Mouse (Mus musculus) liver, postnatal 0 days (tissue): ENCODE measurements around the gene Miip. TPM values are rescaled to one million over a fixed set of nuclear protein-coding genes. Genes with fewer than 3 reads are reported as not detected.
A peak's percentile ranks its signal among the peaks of the same experiment; 100 is the strongest.
"Not testable (repeated sequence)": the region's sequence is repeated elsewhere in the genome, so short reads cannot be mapped to it uniquely, and the experiment has no call there.

ENCODE experiments used
- ATAC-seq: fragments of 200-750 bp; cut with Nextera tagmentation; 2 replicates; pipeline ENCODE4 v1.8.0; 2017; ENCODE audit warnings: mild to moderate bottlenecking, moderate library complexity
- DNase-seq: peaks from one replicate; pipeline ENCODE4 v3.0.0-alpha.2; 2016
- H3K27ac ChIP-seq: fragments of 300-500 bp; sonication (generic); 2 replicates; pipeline ENCODE4 v1.5.1; 2014; ENCODE audit warnings: antibody characterized with exemption, moderate library complexity, mild to moderate bottlenecking, low read depth
- H3K27me3 ChIP-seq: fragments of 300-500 bp; sonication (generic); 2 replicates; pipeline ENCODE4 v1.6.1; 2014; ENCODE audit warnings: low read length, control low read depth, mixed read lengths; ENCODE audit not compliant: insufficient read depth
- H3K36me3 ChIP-seq: fragments of 300-500 bp; sonication (generic); replicated peaks from 2 replicates; pipeline ENCODE4 v1.6.1; 2014; ENCODE audit warnings: mild to moderate bottlenecking, control low read depth, low read length, moderate library complexity, mixed read lengths; ENCODE audit not compliant: insufficient read depth
- H3K4me1 ChIP-seq: fragments of 300-500 bp; sonication (generic); 2 replicates; pipeline ENCODE4 v1.6.1; 2014; ENCODE audit warnings: antibody characterized with exemption, mild to moderate bottlenecking, control low read depth; ENCODE audit not compliant: insufficient read depth
- H3K4me2 ChIP-seq: fragments of 300-500 bp; sonication (generic); 2 replicates; pipeline ENCODE4 v1.6.1; 2014; ENCODE audit warnings: low read depth, mild to moderate bottlenecking, low read length, moderate library complexity, mixed read lengths
- H3K4me3 ChIP-seq: fragments of 300-500 bp; sonication (generic); 2 replicates; pipeline ENCODE4 v1.5.1; 2014; ENCODE audit warnings: low read depth, low read length
- H3K9ac ChIP-seq: fragments of 300-500 bp; sonication (generic); replicated peaks from 2 replicates; pipeline ENCODE4 v1.6.1; 2014; ENCODE audit warnings: mild to moderate bottlenecking, moderate library complexity
- H3K9me3 ChIP-seq: fragments of 300-500 bp; sonication (generic); 2 replicates; pipeline ENCODE4 v1.6.1; 2016; ENCODE audit warnings: mild to moderate bottlenecking, control low read depth, low read length, mixed read lengths
- CTCF ChIP-seq: sonication (generic); IDR thresholded peaks from 2 replicates; pipeline ENCODE4 v1.5.1; 2016; ENCODE audit warnings: antibody characterized with exemption, low read depth
- EP300 ChIP-seq: IDR thresholded peaks from 2 replicates; pipeline ENCODE4 v1.6.1; 2016; ENCODE audit warnings: antibody characterized with exemption, low read depth, mild to moderate bottlenecking
- WGBS: fragments of 180-500 bp; shearing (Covaris S2); extraction: QIAGEN DNeasy Blood & Tissue Kit; methylation state at CpG from one replicate; pipeline ENCODE4 v1.1.7; 2014; ENCODE audit not compliant: insufficient replicate concordance; 5-methylcytosine and 5-hydroxymethylcytosine counted together
- polyA plus RNA-seq: library from polyadenylated mRNA; unstranded; fragments of >200 nt; fragmentation: Nextera tagmentation; extraction: Ambion mirVana; gene quantifications from 2 replicates; pipeline ENCODE4 v1.2.1, GENCODE M21; 2015

The Miip gene
- polyA plus RNA-seq, 1 experiment from 2014 or later, result 17.5 TPM

- 86% methylated on average over 4 of the region's 4 CpGs for WGBS
- no peak for DNase-seq
- Histone ChIP-seq H3K36me3 (peaks cover 23% of the 10 kb centered on the region), H3K4me1 (no peaks in the 10 kb centered on the region), H3K27me3 (no peaks in the 10 kb centered on the region), H3K4me3 (no peak overlapping the region), H3K9ac (no peak overlapping the region), H3K9me3 (peaks cover 36% of the 10 kb centered on the region), H3K4me2 (no peak overlapping the region), H3K27ac (no peak overlapping the region)
- no peak for TF ChIP-seq EP300
- no peak for TF ChIP-seq CTCF
- no peak for ATAC-seq
Observed at GRCm38 (mm10) chr4:147824389-147824788, 44.2 kb downstream of the Miip start.

- H3K27ac ChIP-seq, DNase-seq, H3K9ac ChIP-seq, H3K4me3 ChIP-seq, H3K4me2 ChIP-seq, ATAC-seq, H3K27me3 ChIP-seq, H3K4me1 ChIP-seq, H3K36me3 ChIP-seq: not testable (repeated sequence)
- 0 out of 2 replicates have a peak, but pooled peaks have one; percentile 11 for TF ChIP-seq CTCF
- peaks cover 30% of the 10 kb centered on the region for H3K9me3 ChIP-seq
- WGBS, result 79% methylated on average over 3 of the region's 3 CpGs
Observed at GRCm38 (mm10) chr4:147821414-147821813, 47.2 kb downstream of the Miip start.

- H3K27me3 ChIP-seq, H3K4me1 ChIP-seq, H3K4me2 ChIP-seq, ATAC-seq, H3K36me3 ChIP-seq, H3K27ac ChIP-seq, H3K4me3 ChIP-seq, H3K9ac ChIP-seq, DNase-seq: not testable (repeated sequence)
- WGBS, result 77% methylated on average over 7 of the region's 7 CpGs
- peaks cover 26% of the 10 kb centered on the region for H3K9me3 ChIP-seq
Observed at GRCm38 (mm10) chr4:147819659-147820058, 49.0 kb downstream of the Miip start.

- Histone ChIP-seq H3K36me3 (no peaks in the 10 kb centered on the region), H3K9me3 (no peaks in the 10 kb centered on the region), H3K9ac (no peak overlapping the region), H3K27ac (no peak overlapping the region), H3K4me1 (no peaks in the 10 kb centered on the region), H3K27me3 (no peaks in the 10 kb centered on the region), H3K4me2 (no peak overlapping the region), H3K4me3 (no peak overlapping the region)
- no peak for DNase-seq
- WGBS, result 48% methylated on average over 2 of the region's 2 CpGs
- TF ChIP-seq CTCF, result peak; percentile 68
- TF ChIP-seq EP300, result no peak
- ATAC-seq, result peak; percentile 50; the same call in 1 of the 2 replicates
Observed at GRCm38 (mm10) chr4:147814592-147815167, 53.9 kb downstream of the Miip start.

GRCm38 (mm10) chr4:147813249-147813765 lies 55.3 kb downstream of the Miip start:
- no peaks in the 10 kb centered on the region for H3K36me3 ChIP-seq
- H3K9me3 ChIP-seq, result no peaks in the 10 kb centered on the region
- no peak overlapping the region for H3K4me3 ChIP-seq
- H3K9ac ChIP-seq, result no peak overlapping the region
- ATAC-seq (no peak), DNase-seq (no peak)
- no peak overlapping the region for H3K27ac ChIP-seq
- H3K4me2 ChIP-seq, result no peak overlapping the region
- TF ChIP-seq EP300 (no peak), CTCF (no peak)
- WGBS, result 34% methylated on average over 5 of the region's 5 CpGs
- no peaks in the 10 kb centered on the region for H3K27me3 ChIP-seq
- H3K4me1 ChIP-seq, result no peaks in the 10 kb centered on the region

Other genes starting within 250 kb of the Miip start
- 0.69 and 0.78 TPM in 2 replicates for gene Zfp979, start 226.3 kb downstream of the Miip start, polyA plus RNA-seq
- not detected in 2 replicates for gene Zfp534, start 166.3 kb downstream of the Miip start, polyA plus RNA-seq
- gene Zfp984, start 59.0 kb downstream of the Miip start, polyA plus RNA-seq, result 2.5 and 2.8 TPM in 2 replicates
- 1.6 and 1.7 TPM in 2 replicates for gene Zfp933, start 20.4 kb downstream of the Miip start, polyA plus RNA-seq
- 0.90 TPM in 2 replicates for gene Fv1, start 163 bp upstream of the Miip start, polyA plus RNA-seq
- gene Mfn2, start 35.9 kb upstream of the Miip start, polyA plus RNA-seq, result 12.3 and 14.1 TPM in 2 replicates
- 24.8 and 25.4 TPM in 2 replicates for gene Plod1, start 68.0 kb upstream of the Miip start, polyA plus RNA-seq
- 6.5 and 8.5 TPM in 2 replicates for gene 2510039O18Rik, start 72.1 kb upstream of the Miip start, polyA plus RNA-seq
- not detected in 2 replicates for gene Nppb, start 117.0 kb upstream of the Miip start, polyA plus RNA-seq
- 0.13 TPM in 1 of 2 replicates, not detected in the other for gene Nppa, start 131.9 kb upstream of the Miip start, polyA plus RNA-seq
- 0.52 and 0.79 TPM in 2 replicates for gene Clcn6, start 170.0 kb upstream of the Miip start, polyA plus RNA-seq
- 3.7 and 4.5 TPM in 2 replicates for gene Mthfr, start 170.3 kb upstream of the Miip start, polyA plus RNA-seq
- gene Agtrap, start 219.2 kb upstream of the Miip start, polyA plus RNA-seq, result 10.4 and 10.8 TPM in 2 replicates